Mouse (Mus musculus) CH12.LX (cell line): ENCODE measurements around the gene Rbm19.

Experiments used
- CTCF ChIP-seq, 2 experiments: IDR thresholded peaks in 1 of 2; conservative IDR thresholded peaks in 1 of 2; 2 replicates each; pipeline ENCODE4 v1.5.1; 2011 to 2012; ENCODE audit warnings: low read depth in 2 of 2, low read length in 2 of 2, improper control_type of control experiment in 1 of 2, inconsistent platforms in 1 of 2, mild to moderate bottlenecking in 1 of 2, moderate library complexity in 1 of 2
- EP300 ChIP-seq: IDR thresholded peaks from 2 replicates; pipeline ENCODE4 v1.6.1; 2011; ENCODE audit warnings: low read length, improper control_type of control experiment
- IRF4 ChIP-seq: IDR thresholded peaks from 2 replicates; pipeline ENCODE4 v1.6.1; 2014; ENCODE audit warnings: low read depth, mild to moderate bottlenecking, inconsistent platforms, low read length, improper control_type of control experiment
- MXI1 ChIP-seq: IDR thresholded peaks from 2 replicates; pipeline ENCODE4 v1.6.1; 2011; ENCODE audit warnings: mild to moderate bottlenecking, low read depth, low read length, improper control_type of control experiment
- POLR2A ChIP-seq: IDR thresholded peaks from 2 replicates; pipeline ENCODE4 v1.6.1; 2011; ENCODE audit warnings: low read depth, mild to moderate bottlenecking, improper control_type of control experiment, low read length
- SIN3A ChIP-seq: IDR thresholded peaks from 2 replicates; pipeline ENCODE4 v1.6.1; 2012; ENCODE audit warnings: low read length, improper control_type of control experiment, inconsistent platforms
- TBP ChIP-seq: conservative IDR thresholded peaks from 2 replicates; pipeline ENCODE4 v1.6.1; 2011; ENCODE audit warnings: low read depth, low read length, improper control_type of control experiment
- ZC3H11A ChIP-seq: IDR thresholded peaks from 2 replicates; pipeline ENCODE4 v1.6.1; 2012; ENCODE audit warnings: low read depth, mild to moderate bottlenecking, inconsistent platforms, low read length, improper control_type of control experiment
- ZNF384 ChIP-seq: IDR thresholded peaks from 2 replicates; pipeline ENCODE4 v1.6.1; 2012; ENCODE audit warnings: low read depth, low read length, improper control_type of control experiment, inconsistent platforms

DNA sequence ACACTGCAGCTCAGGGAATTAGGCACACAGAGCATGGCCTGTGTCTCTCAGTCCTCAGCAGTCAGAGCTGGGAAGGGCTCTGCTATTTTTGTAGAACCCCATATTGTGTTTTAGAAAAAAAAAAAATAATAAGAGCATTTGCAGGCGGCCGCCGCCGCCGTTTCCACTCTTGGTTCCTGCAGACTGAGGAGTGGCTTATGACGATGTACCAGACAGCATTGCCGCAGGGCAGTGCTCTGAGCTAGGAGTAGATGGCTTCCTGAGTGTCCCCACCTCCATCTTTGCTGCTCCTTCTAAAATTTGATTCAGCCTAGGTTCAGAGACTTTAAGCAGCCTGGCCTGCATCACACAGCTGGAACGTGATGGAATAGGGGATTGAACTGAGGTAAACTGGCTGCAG, 67.1 kb downstream of the Rbm19 start:
- TF ChIP-seq EP300 (no peak), POLR2A (no peak), ZNF384 (no peak), SIN3A (no peak), TBP (no peak), IRF4 (no peak), ZC3H11A (no peak), CTCF (conservative IDR thresholded peaks at IDR 0.05 in 1 of 2, IDR thresholded peaks at IDR 0.05 in 1 of 2; ENCODE audit: low read depth in 2 of 2, low read length in 2 of 2) (no peak), MXI1 (no peak)
